Mouse (Mus musculus) effector memory CD4-positive, alpha-beta T cell, adult 5 months (primary cell): Measurements from ENCODE around the gene Smarcd3. TPM values are rescaled to one million over a fixed set of nuclear protein-coding genes. Genes with fewer than 3 reads are reported as not detected.

Experiments used
- polyA plus RNA-seq: library from polyadenylated mRNA; unstranded; fragments of 100-300 nt; shearing (Covaris generic); gene quantifications from one replicate; pipeline ENCODE4 v1.2.1, GENCODE M21; 2017

Gene Smarcd3
- polyA plus RNA-seq: 0.70 TPM

DNA sequence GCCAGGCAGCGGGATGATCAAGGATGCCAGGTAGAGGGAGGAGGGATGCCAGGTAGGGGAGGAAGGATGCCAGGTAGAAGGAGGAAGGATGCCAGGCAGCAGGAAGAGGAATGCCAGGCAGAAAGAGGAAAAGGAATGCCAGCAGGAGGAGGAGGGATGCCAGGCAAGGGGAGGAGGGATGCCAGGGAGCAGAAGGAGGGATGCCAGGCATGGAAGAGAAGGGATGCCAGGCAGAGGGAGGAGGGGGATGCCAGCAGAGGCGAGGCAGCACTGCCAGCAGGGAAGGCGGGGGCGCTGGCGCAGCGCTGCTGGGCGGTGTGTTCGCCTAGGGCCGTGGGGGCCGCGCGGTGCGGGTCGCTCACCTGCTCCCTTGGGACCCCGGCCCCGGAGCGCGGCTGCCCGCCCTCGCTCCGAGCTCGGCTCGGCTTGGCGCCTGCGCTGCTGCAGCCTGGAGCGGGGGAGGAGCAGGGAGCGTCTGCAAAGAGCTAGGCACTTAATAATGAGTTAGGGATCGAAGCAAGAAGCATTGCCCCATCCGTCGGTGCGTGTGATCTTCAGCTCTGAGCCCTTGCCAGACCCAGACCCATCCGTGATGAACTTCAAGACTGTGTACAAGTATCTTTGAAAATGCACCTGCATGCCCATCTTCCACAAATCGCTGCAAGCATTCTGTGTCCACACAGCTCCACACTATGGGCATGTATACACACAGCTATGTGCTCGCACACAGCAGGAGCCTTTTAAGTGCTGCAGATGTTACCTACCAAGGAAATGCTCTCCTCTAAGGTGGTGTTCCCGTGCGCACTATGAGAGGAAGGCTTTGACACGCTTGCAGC lies at the start of gene Smarcd3:
Smarcd3 (minus strand) TSS at position 426 of the 836 bp plus-strand sequence.

DNA sequence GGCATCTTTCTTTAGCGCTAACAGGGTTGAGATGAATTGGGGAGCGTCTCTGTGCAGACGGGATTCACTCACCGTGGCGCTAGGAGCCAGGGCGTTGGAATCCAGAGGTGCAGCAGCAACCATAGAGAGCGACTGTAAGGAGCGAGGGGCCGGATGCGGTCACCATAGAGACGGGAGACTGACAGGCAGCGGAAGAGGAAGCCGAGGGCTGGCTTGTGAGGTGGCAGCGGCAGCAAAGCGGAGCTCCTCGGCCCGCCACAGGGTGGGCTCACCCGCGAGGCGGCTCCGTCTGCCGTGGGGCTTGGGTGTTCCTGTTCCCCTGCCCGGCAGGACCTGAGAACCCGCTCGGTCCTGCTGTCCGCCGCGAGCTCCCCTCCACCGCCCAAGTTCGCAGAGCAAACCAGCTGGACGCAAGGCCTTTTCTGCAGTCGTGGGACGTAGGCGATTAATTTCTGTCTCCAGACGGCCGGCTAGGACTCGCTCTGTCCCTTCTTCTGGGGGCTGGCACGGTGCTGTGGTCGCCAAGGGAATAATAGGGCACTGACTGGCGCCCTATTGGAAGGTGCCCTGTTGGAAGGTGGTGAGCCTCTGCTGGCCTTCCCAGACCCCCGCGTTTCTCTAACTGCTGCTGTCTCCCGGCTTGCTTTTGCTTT lies 37.5 kb downstream of the Smarcd3 start, which contains the start of gene Chpf2:
Chpf2 (plus strand) TSS at position 195 of the 653 bp plus-strand sequence.

DNA sequence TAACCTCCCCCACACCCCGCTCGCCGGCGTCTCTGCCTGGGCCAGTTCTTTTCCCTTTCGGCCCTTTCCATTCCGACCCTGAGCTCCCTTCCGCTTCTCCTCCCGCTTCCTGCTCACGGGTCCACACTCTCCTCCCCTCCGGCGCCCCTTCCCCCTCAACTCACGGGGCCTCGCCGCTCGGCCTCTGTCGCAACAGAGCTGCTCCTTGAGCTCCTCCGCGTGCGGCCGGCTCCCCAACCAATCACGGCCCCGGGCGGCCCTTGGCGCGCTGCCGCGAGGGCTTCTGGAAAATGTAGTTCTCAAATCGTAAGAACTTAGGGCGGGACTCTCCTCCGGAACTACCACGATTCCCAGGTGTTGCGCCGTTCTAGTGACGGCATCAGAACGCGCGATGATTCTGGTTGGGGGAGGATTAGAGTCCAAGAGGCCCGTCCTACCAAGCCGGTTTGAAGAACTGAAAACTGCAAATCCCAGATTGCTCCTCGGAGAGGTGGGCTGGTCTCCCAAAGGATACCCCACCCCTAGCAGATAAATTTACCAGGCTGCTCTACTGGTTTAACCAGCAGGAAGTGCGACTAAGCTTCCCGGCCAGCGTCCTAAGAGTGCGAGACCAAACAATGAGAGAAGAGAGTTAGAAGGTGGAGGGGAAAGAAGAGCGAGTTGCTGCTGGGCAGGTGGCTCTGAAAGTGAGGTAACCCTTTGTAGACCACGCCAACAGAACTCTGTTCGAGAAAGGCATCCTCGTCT lies 46.9 kb downstream of the Smarcd3 start, which contains the start of gene Abcf2:
Abcf2 (minus strand) TSS at position 285 of the 747 bp plus-strand sequence.

DNA sequence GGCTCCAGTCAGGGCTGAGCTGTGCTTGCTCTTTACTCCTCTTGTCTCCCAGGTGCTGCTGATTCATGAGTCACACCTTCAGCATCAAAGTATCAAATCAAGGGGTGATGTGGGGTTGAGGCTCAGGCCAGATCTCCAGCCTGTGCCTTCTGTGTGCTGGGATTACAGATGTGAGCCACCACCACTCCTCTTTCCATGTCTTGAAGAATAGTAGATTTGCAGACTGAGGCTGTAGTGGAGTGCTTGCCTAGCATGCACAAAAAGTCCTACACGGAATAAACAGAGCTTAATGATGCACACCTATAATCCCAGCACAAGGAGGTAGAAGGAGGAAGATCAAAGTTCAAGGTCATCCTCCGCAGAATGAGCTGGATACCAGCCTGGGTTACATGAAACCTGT lies 67.5 kb downstream of the Smarcd3 start, which contains the start of gene 4931409K22Rik:
4931409K22Rik (minus strand) TSS at position 101 of the 400 bp plus-strand sequence.

Other genes with a start within 250 kb of the Smarcd3 start
- gene Atg9b, start 232.3 kb downstream of the Smarcd3 start, polyA plus RNA-seq: 0.21 TPM
- 12.3 TPM for gene Abcb8, start 230.7 kb downstream of the Smarcd3 start, polyA plus RNA-seq
- gene Asic3, start 211.0 kb downstream of the Smarcd3 start, polyA plus RNA-seq: not detected
- 63.6 TPM for gene Cdk5, start 200.9 kb downstream of the Smarcd3 start, polyA plus RNA-seq
- gene Slc4a2, start 200.6 kb downstream of the Smarcd3 start, polyA plus RNA-seq: 25.1 TPM
- gene Fastk, start 179.1 kb downstream of the Smarcd3 start, polyA plus RNA-seq: 95.0 TPM
- 46.2 TPM for gene Tmub1, start 176.6 kb downstream of the Smarcd3 start, polyA plus RNA-seq
- gene Agap3, start 172.2 kb downstream of the Smarcd3 start, polyA plus RNA-seq: 83.2 TPM
- not detected for gene Gbx1, start 97.2 kb downstream of the Smarcd3 start, polyA plus RNA-seq
- gene Asb10, start 83.4 kb downstream of the Smarcd3 start, polyA plus RNA-seq: not detected
- not detected for gene 4931409K22Rik, start 67.6 kb downstream of the Smarcd3 start, polyA plus RNA-seq
- gene Abcf2, start 46.9 kb downstream of the Smarcd3 start, polyA plus RNA-seq: 68.3 TPM
- gene Chpf2, start 37.7 kb downstream of the Smarcd3 start, polyA plus RNA-seq: 28.0 TPM
- gene Nub1, start 61.1 kb upstream of the Smarcd3 start, polyA plus RNA-seq: 97.1 TPM
- gene Wdr86, start 106.3 kb upstream of the Smarcd3 start, polyA plus RNA-seq: not detected
- gene Crygn, start 133.6 kb upstream of the Smarcd3 start, polyA plus RNA-seq: not detected
- 399 TPM for gene Rheb, start 218.2 kb upstream of the Smarcd3 start, polyA plus RNA-seq